Mouse (Mus musculus): ENCODE measurements around the gene Gm12394.
"Not testable (repeated sequence)": the region's sequence is repeated elsewhere in the genome, so short reads cannot be mapped to it uniquely, and the experiment has no call there.

The Gm12394 gene

DNA sequence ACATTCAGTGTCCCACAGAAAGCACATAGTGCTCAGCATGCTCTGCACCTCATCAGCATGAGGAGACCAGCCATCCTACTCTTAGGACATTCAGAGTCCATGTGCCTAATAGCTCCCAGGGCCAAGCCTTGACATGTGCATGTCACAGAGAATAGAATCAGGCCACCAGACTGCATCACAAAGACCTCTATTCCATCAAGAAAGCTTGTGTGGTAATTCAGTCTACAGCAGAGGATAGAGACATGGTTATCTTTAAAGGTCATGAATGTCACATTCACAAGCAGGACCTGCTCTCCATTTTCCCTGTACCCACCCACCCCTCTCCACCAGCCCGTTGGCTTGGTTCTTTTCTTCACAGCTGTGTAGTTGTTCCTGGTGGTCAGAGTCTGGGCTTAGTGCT lies 2.8 kb downstream of the Gm12394 start, which contains the start of gene Fam205a1:
TSS of gene Fam205a1 (minus strand) at position 101 of the 400 bp plus-strand sequence.
- DNase-seq: not testable (repeated sequence)

DNA sequence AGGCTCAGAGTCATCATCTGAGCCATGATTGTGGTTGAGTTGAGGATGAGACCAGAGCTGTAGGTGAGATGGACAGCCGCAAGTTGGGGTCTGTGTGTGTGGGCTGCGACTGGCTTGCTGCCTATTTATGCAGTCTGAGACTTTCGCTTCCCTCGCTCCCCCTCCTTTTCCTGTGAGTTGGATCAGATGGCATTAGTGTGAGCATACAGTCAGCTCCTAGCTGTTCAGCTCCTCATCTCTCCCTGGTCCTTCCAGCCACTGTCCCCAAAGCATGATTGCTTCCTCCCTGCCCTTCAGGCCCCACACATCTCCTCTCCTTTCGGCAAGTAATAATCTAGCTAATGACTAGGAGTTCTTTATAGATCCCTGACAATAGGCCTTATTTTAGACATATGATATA lies 82.7 kb downstream of the Gm12394 start, which contains the start of gene Ccl21a:
TSS of gene Ccl21a (minus strand) at position 101 of the 400 bp plus-strand sequence.
- not testable (repeated sequence) for DNase-seq

DNA sequence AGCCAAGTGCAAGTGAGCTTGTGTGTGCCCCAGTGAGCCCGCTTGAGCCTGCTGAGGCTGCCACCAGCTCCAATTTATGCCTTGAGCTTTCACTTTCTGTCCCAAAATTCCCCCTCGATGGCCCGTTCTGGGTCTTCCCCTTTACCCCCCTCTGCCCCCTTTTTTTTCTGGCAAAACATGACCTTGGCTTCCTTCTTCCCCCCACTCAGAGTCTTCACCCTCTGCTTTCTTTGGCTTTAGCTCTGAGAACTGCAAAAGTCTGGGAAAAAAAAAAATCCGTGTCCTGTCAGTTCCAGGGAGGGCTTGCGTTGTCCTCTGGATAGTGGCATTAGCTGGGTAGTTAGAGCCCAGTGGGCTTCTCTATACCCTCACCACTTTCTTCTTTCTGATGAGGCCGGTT lies 100.1 kb downstream of the Gm12394 start, which contains the start of gene Ccl19:
TSS of gene Ccl19 (minus strand) at position 101 of the 400 bp plus-strand sequence.
- not testable (repeated sequence) for DNase-seq

DNA sequence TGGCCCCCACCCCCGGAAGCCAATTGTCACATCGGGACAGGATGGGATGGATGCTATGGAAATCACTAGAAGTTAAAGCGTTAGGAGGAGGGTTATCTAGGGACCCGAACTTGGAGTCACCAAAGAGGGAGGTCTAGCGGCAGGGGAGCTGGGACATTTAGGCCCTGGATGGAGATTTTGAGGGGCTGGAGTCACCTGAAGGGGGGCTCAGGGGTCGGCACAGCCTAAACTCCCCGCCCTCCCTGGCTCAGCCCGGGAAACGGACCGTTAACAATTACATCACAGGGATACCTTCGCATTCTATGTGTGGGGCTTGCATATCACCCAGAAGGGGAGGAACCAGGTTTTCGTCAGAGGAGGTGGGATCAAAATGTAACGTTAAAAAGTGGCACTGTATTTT lies 121.3 kb downstream of the Gm12394 start, which contains the start of gene 4930578G10Rik:
TSS of gene 4930578G10Rik (plus strand) at position 301 of the 400 bp plus-strand sequence.
- DNase-seq: not testable (repeated sequence)

Measured in B cell, adult 2 months (primary cell).